Mouse (Mus musculus) embryo, embryonic 9.5 days (tissue): ENCODE measurements around the gene Trhr2.

ENCODE experiments used
- DNase-seq: peaks from one replicate; pipeline ENCODE4 v3.0.0-alpha.2; 2017; ENCODE audit errors: extremely low spot score

Gene Trhr2

DNA sequence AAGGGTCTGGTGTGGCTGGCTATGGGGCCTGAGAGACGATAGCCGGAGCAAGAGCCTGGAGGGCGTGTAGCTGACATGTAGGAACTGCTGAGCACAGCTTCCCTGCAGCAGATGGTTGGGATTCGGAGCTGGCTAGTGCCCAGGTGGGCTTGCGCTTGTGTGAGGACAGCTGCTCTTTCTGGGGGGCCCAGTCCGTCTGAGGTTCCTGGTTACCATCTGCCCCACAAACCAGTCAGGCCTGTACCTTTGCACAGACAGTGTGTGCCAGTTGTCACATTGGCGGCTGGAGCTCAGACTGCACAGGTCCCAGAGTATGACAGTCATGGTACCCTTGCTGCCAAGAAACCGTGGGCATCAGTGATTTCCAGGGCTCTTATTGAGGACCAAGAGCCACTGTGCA, 52.7 kb downstream of the Trhr2 start:
- DNase-seq = no peak
